Mouse (Mus musculus) kidney, embryonic 16.5 days (tissue): ENCODE data around the gene Mttp. TPM values are rescaled to one million over a fixed set of nuclear protein-coding genes. Genes with fewer than 3 reads are reported as not detected.

ENCODE experiments used
- ATAC-seq: fragments of 200-750 bp; cut with Nextera tagmentation; 2 replicates; pipeline ENCODE4 v1.8.0; 2017; ENCODE audit warnings: moderate TSS enrichment; ENCODE audit not compliant: low FRiP score, low TSS enrichment
- H3K27ac ChIP-seq: fragments of 300-500 bp; sonication (generic); 2 replicates; pipeline ENCODE4 v1.5.1; 2014; ENCODE audit warnings: low read length
- H3K27me3 ChIP-seq: fragments of 300-500 bp; sonication (generic); 2 replicates; pipeline ENCODE4 v1.6.1; 2014; ENCODE audit warnings: low read length, control low read depth, mixed read lengths; ENCODE audit not compliant: insufficient read depth
- H3K36me3 ChIP-seq: fragments of 300-500 bp; sonication (generic); 2 replicates; pipeline ENCODE4 v1.6.1; 2014; ENCODE audit warnings: low read length, control low read depth, mixed read lengths; ENCODE audit not compliant: insufficient read depth
- H3K4me1 ChIP-seq: fragments of 300-500 bp; sonication (generic); 2 replicates; pipeline ENCODE4 v1.6.1; 2014; ENCODE audit warnings: low read length, control low read depth, mixed read lengths; ENCODE audit not compliant: insufficient read depth
- H3K4me2 ChIP-seq: fragments of 300-500 bp; sonication (generic); replicated peaks from 2 replicates; pipeline ENCODE4 v1.6.1; 2014; ENCODE audit warnings: low read depth, low read length
- H3K4me3 ChIP-seq: fragments of 300-500 bp; sonication (generic); 2 replicates; pipeline ENCODE4 v1.5.1; 2014; ENCODE audit warnings: mild to moderate bottlenecking, low read length
- H3K9ac ChIP-seq: fragments of 300-500 bp; sonication (generic); replicated peaks from 2 replicates; pipeline ENCODE4 v1.6.1; 2014; ENCODE audit warnings: low read length
- H3K9me3 ChIP-seq: fragments of 300-500 bp; sonication (generic); 2 replicates; pipeline ENCODE4 v1.6.1; 2016; ENCODE audit warnings: low read length, control low read depth
- WGBS: fragments of 180-500 bp; shearing (Covaris S2); extraction: QIAGEN DNeasy Blood & Tissue Kit; methylation state at CpG from one replicate; pipeline ENCODE4 v1.1.7; 2014; 5-methylcytosine and 5-hydroxymethylcytosine counted together
- polyA plus RNA-seq: library from polyadenylated mRNA; unstranded; fragments of >200 nt; fragmentation: Nextera tagmentation; extraction: Ambion mirVana; gene quantifications from 2 replicates; pipeline ENCODE4 v1.2.1, GENCODE M21; 2015

Gene Mttp
- polyA plus RNA-seq, 1 experiment from 2014 or later, result 8.1 TPM

GRCm38 (mm10) chr3:138071476-138072073 lies 73.2 kb downstream of the Mttp start:
- no peak for ATAC-seq
- Histone ChIP-seq H3K4me2 (no peak overlapping the region), H3K27ac (no peak overlapping the region), H3K4me3 (no peak overlapping the region), H3K9me3 (no peaks in the 10 kb centered on the region), H3K9ac (no peak overlapping the region), H3K4me1 (peaks cover 10% of the 10 kb centered on the region), H3K27me3 (no peaks in the 10 kb centered on the region), H3K36me3 (no peaks in the 10 kb centered on the region)
- WGBS, result 77% methylated on average over 10 of the region's 10 CpGs

- Histone ChIP-seq H3K9me3 (no peaks in the 10 kb centered on the region), H3K9ac (no peak overlapping the region), H3K27me3 (no peaks in the 10 kb centered on the region), H3K4me1 (peaks cover 15% of the 10 kb centered on the region), H3K4me3 (no peak overlapping the region), H3K4me2 (no peak overlapping the region), H3K36me3 (no peaks in the 10 kb centered on the region), H3K27ac (no peak overlapping the region)
- no peak for ATAC-seq
- 21% methylated on average over 1 of the region's 1 CpGs for WGBS
Observed at GRCm38 (mm10) chr3:138071004-138071403, 73.8 kb downstream of the Mttp start.

- Histone ChIP-seq H3K4me3 (no peak overlapping the region), H3K9me3 (no peaks in the 10 kb centered on the region), H3K36me3 (no peaks in the 10 kb centered on the region), H3K4me1 (peaks cover 26% of the 10 kb centered on the region), H3K9ac (no peak overlapping the region), H3K4me2 (no peak overlapping the region), H3K27ac (no peak overlapping the region), H3K27me3 (no peaks in the 10 kb centered on the region)
- WGBS, result 71% methylated on average over 18 of the region's 18 CpGs
- no peak for ATAC-seq
Observed at GRCm38 (mm10) chr3:138069756-138070511, 74.8 kb downstream of the Mttp start.

GRCm38 (mm10) chr3:138068103-138068502 lies 76.7 kb downstream of the Mttp start:
- Histone ChIP-seq H3K27ac (no peak overlapping the region), H3K4me3 (no peak overlapping the region), H3K4me2 (no peak overlapping the region), H3K4me1 (peaks cover 39% of the 10 kb centered on the region), H3K27me3 (no peaks in the 10 kb centered on the region), H3K36me3 (no peaks in the 10 kb centered on the region), H3K9ac (no peak overlapping the region), H3K9me3 (no peaks in the 10 kb centered on the region)
- WGBS, result 91% methylated on average over 12 of the region's 12 CpGs
- ATAC-seq, result no peak

GRCm38 (mm10) chr3:138067288-138067687 lies 77.5 kb downstream of the Mttp start, which contains the start of gene Gm5105:
Gene Gm5105, minus strand, starts transcription at chr3:138067388.
- no peak for ATAC-seq
- H3K36me3 ChIP-seq, result no peaks in the 10 kb centered on the region
- H3K4me2 ChIP-seq, result peak within 1 kb of the TSS; percentile 47
- H3K9me3 ChIP-seq, result no peaks in the 10 kb centered on the region
- H3K9ac ChIP-seq, result peak within 1 kb of the TSS; percentile 18; the same call in 1 of the 2 replicates
- peak within 1 kb of the TSS; percentile 26 for H3K4me3 ChIP-seq
- WGBS, result 85% methylated on average over 12 of the region's 12 CpGs
- 0 out of 2 replicates have a peak within 1 kb of the TSS, but pooled peaks have one; percentile 16 for H3K27ac ChIP-seq
- H3K27me3 ChIP-seq, result no peaks in the 10 kb centered on the region
- H3K4me1 ChIP-seq, result peaks cover 39% of the 10 kb centered on the region

GRCm38 (mm10) chr3:138066348-138066856 lies 78.4 kb downstream of the Mttp start:
- peak; percentile 79 for ATAC-seq
- H3K9me3 ChIP-seq, result no peaks in the 10 kb centered on the region
- H3K4me1 ChIP-seq, result peaks cover 39% of the 10 kb centered on the region
- H3K4me2 ChIP-seq, result peak overlapping the region; percentile 47
- peak overlapping the region; percentile 26 for H3K4me3 ChIP-seq
- 0 out of 2 replicates have a peak overlapping the region, but pooled peaks have one; percentile 16 for H3K27ac ChIP-seq
- no peaks in the 10 kb centered on the region for H3K27me3 ChIP-seq
- no peaks in the 10 kb centered on the region for H3K36me3 ChIP-seq
- WGBS, result 37% methylated on average over 20 of the region's 20 CpGs
- peak overlapping the region; percentile 18; the same call in 1 of the 2 replicates for H3K9ac ChIP-seq

- H3K4me1 ChIP-seq, result peaks cover 39% of the 10 kb centered on the region
- 66% methylated on average over 16 of the region's 16 CpGs for WGBS
- H3K27me3 ChIP-seq, result no peaks in the 10 kb centered on the region
- no peak overlapping the region for H3K27ac ChIP-seq
- ATAC-seq, result peak; percentile 36; the same call in 1 of the 2 replicates
- peak overlapping the region; percentile 18; the same call in 1 of the 2 replicates for H3K9ac ChIP-seq
- H3K4me3 ChIP-seq, result peak overlapping the region; percentile 26
- no peaks in the 10 kb centered on the region for H3K36me3 ChIP-seq
- no peaks in the 10 kb centered on the region for H3K9me3 ChIP-seq
- H3K4me2 ChIP-seq, result peak overlapping the region; percentile 47
Observed at GRCm38 (mm10) chr3:138065930-138066329, 78.8 kb downstream of the Mttp start.

- Histone ChIP-seq H3K36me3 (no peaks in the 10 kb centered on the region), H3K4me1 (peaks cover 35% of the 10 kb centered on the region), H3K27ac (peak within 1 kb of the TSS; percentile 63), H3K27me3 (no peaks in the 10 kb centered on the region), H3K9ac (peak within 1 kb of the TSS; percentile 7; the same call in 1 of the 2 replicates), H3K4me3 (peak within 1 kb of the TSS; percentile 4; the same call in 1 of the 2 replicates), H3K9me3 (no peaks in the 10 kb centered on the region), H3K4me2 (peak within 1 kb of the TSS; percentile 47)
- peak; percentile 16; the same call in 1 of the 2 replicates for ATAC-seq
- WGBS, result 73% methylated on average over 33 of the region's 33 CpGs
Observed at GRCm38 (mm10) chr3:138064732-138065645, 79.8 kb downstream of the Mttp start, which contains the start of gene 1110002E22Rik. Gene 1110002E22Rik, plus strand, starts transcription at chr3:138065052.

- Histone ChIP-seq H3K9me3 (no peaks in the 10 kb centered on the region), H3K9ac (no peak overlapping the region), H3K4me3 (no peak overlapping the region), H3K4me1 (peaks cover 33% of the 10 kb centered on the region), H3K27me3 (no peaks in the 10 kb centered on the region), H3K4me2 (no peak overlapping the region), H3K36me3 (no peaks in the 10 kb centered on the region), H3K27ac (peak overlapping the region; percentile 63)
- 28% methylated on average over 14 of the region's 14 CpGs for WGBS
- 0 out of 2 replicates have a peak, but pooled peaks have one; percentile 21 for ATAC-seq
Observed at GRCm38 (mm10) chr3:138063731-138064329, 80.9 kb downstream of the Mttp start.
